ENCODE assay signal across 11 mouse cellular contexts in the genomic region with DNA sequence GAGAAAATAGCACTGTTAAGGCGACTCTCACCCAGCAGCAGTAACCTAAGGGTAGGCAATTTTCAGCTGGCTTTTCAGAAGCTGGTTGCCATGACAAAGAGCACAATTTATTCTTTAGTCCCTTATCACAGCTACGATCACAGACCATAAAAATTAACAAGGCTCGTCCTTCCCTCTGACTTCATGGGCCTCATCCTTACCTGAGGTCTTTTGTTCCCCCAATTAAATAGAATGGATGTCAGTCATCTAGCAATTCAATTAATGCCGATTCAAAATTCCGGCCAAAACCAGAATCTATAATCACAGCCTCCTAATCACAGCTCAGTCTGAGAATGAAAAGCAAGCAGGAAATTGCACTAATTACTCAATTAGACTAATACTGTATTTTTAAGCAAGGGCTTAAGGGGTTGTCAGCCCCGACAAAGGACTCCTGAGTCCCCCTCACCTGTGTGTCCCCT. TPM values are rescaled to one million over a fixed set of nuclear protein-coding genes. Genes with fewer than 3 reads are reported as not detected.
DNase-seq lines count a peak whose midpoint lies in the region; ATAC-seq and TF ChIP-seq lines count a peak whose summit lies in the region.
"Had no signal": no experiment of that assay in that cellular context is flagged by ENCODE, and none has a peak within 500 bp of the region (broad histone marks: within the 10 kb centered on the region; RNA-seq: fewer than 3 reads in every experiment).

No protein-coding gene starts in this region.

- no peak for ATAC-seq in intestine, embryonic 14.5 days (replicated peaks; ENCODE audit: low FRiP score, low TSS enrichment, low read depth)
- ATAC-seq in intestine, postnatal 0 days: no peak
- no peak for ATAC-seq in embryonic facial prominence, embryonic 12.5 days (ENCODE audit: insufficient number of reproducible peaks, insufficient read depth, low FRiP score, low TSS enrichment)
- no peak for ATAC-seq in hindbrain, embryonic 14.5 days (ENCODE audit: low FRiP score)
- ATAC-seq in midbrain, embryonic 15.5 days (replicated peaks): peak; percentile 68

- no peak overlapping the region for H3K9ac ChIP-seq in intestine, embryonic 14.5 days (ENCODE audit: low read length)
- no peak overlapping the region for H3K9ac ChIP-seq in intestine, postnatal 0 days (ENCODE audit: low read depth, low read length)
- no peak overlapping the region for H3K9ac ChIP-seq in embryonic facial prominence, embryonic 12.5 days
- H3K9ac ChIP-seq in hindbrain, embryonic 14.5 days: peak overlapping the region; percentile 3; the same call in 1 of the 2 replicates
- no peak overlapping the region for H3K9ac ChIP-seq in midbrain, embryonic 15.5 days

- H3K4me1 ChIP-seq in intestine, embryonic 14.5 days (replicated peaks; ENCODE audit: control insufficient read depth, insufficient read depth, low read length): peaks cover 40% of the 10 kb centered on the region
- H3K4me1 ChIP-seq in intestine, postnatal 0 days (replicated peaks; ENCODE audit: control insufficient read depth, insufficient read depth, low read length): no peaks in the 10 kb centered on the region
- peaks cover 36% of the 10 kb centered on the region for H3K4me1 ChIP-seq in embryonic facial prominence, embryonic 12.5 days
- H3K4me1 ChIP-seq in hindbrain, embryonic 14.5 days (replicated peaks; ENCODE audit: control insufficient read depth, insufficient read depth, low read length): peaks cover 49% of the 10 kb centered on the region
- peaks cover 39% of the 10 kb centered on the region for H3K4me1 ChIP-seq in midbrain, embryonic 15.5 days

- no peaks in the 10 kb centered on the region; the same call in 1 of the 2 replicates for H3K36me3 ChIP-seq in intestine, embryonic 14.5 days (ENCODE audit: control insufficient read depth, insufficient read depth, low read length)
- no peaks in the 10 kb centered on the region for H3K36me3 ChIP-seq in intestine, postnatal 0 days (ENCODE audit: control insufficient read depth, insufficient read depth)
- H3K36me3 ChIP-seq in embryonic facial prominence, embryonic 12.5 days: peaks cover 2% of the 10 kb centered on the region; the same call in 1 of the 2 replicates
- no peaks in the 10 kb centered on the region for H3K36me3 ChIP-seq in hindbrain, embryonic 14.5 days (replicated peaks; ENCODE audit: control insufficient read depth, insufficient read depth)
- H3K36me3 ChIP-seq in midbrain, embryonic 15.5 days (replicated peaks): no peaks in the 10 kb centered on the region

- H3K27me3 ChIP-seq in intestine, embryonic 14.5 days (replicated peaks; ENCODE audit: control insufficient read depth, insufficient read depth, low read length): no peaks in the 10 kb centered on the region
- H3K27me3 ChIP-seq in intestine, postnatal 0 days (replicated peaks; ENCODE audit: control insufficient read depth, insufficient read depth, low read length): no peaks in the 10 kb centered on the region
- H3K27me3 ChIP-seq in embryonic facial prominence, embryonic 12.5 days: no peaks in the 10 kb centered on the region
- no peaks in the 10 kb centered on the region for H3K27me3 ChIP-seq in hindbrain, embryonic 14.5 days (ENCODE audit: control insufficient read depth, insufficient read depth, low read length)
- no peaks in the 10 kb centered on the region for H3K27me3 ChIP-seq in midbrain, embryonic 15.5 days (replicated peaks)

- H3K9me3 ChIP-seq in intestine, embryonic 14.5 days (ENCODE audit: control insufficient read depth, low read length): no peaks in the 10 kb centered on the region
- H3K9me3 ChIP-seq in intestine, postnatal 0 days (ENCODE audit: control insufficient read depth): no peaks in the 10 kb centered on the region
- no peaks in the 10 kb centered on the region for H3K9me3 ChIP-seq in embryonic facial prominence, embryonic 12.5 days
- H3K9me3 ChIP-seq in hindbrain, embryonic 14.5 days (ENCODE audit: control insufficient read depth, low read length): no peaks in the 10 kb centered on the region
- H3K9me3 ChIP-seq in midbrain, embryonic 15.5 days: no peaks in the 10 kb centered on the region

- no peak for TF ChIP-seq CTCF in intestine, postnatal 0 days (IDR thresholded peaks at IDR 0.05; ENCODE audit: low read depth)

- 38% methylated on average over 6 of the region's 6 CpGs for WGBS in intestine, embryonic 14.5 days
- WGBS in intestine, postnatal 0 days: 46% methylated on average over 6 of the region's 6 CpGs
- 39% methylated on average over 6 of the region's 6 CpGs for WGBS in embryonic facial prominence, embryonic 12.5 days
- WGBS in hindbrain, embryonic 14.5 days: 18% methylated on average over 6 of the region's 6 CpGs
- WGBS in midbrain, embryonic 15.5 days: 13% methylated on average over 6 of the region's 6 CpGs

- H3K27ac ChIP-seq in intestine, embryonic 14.5 days (ENCODE audit: low read depth): peak overlapping the region; percentile 91
- no peak overlapping the region for H3K27ac ChIP-seq in intestine, postnatal 0 days (ENCODE audit: low read depth, low read length)
- peak overlapping the region; percentile 89 for H3K27ac ChIP-seq in embryonic facial prominence, embryonic 12.5 days
- peak overlapping the region; percentile 81 for H3K27ac ChIP-seq in hindbrain, embryonic 14.5 days
- H3K27ac ChIP-seq in midbrain, embryonic 15.5 days: peak overlapping the region; percentile 80

- no peak overlapping the region for H3K4me2 ChIP-seq in intestine, embryonic 14.5 days (ENCODE audit: low read length)
- no peak overlapping the region for H3K4me2 ChIP-seq in intestine, postnatal 0 days (replicated peaks; ENCODE audit: low read depth)
- no peak overlapping the region for H3K4me2 ChIP-seq in embryonic facial prominence, embryonic 12.5 days (replicated peaks)
- no peak overlapping the region for H3K4me2 ChIP-seq in hindbrain, embryonic 14.5 days (replicated peaks)
- no peak overlapping the region for H3K4me2 ChIP-seq in midbrain, embryonic 15.5 days

- H3K4me3 ChIP-seq in intestine, embryonic 14.5 days (ENCODE audit: low read depth, low read length): no peak overlapping the region
- no peak overlapping the region for H3K4me3 ChIP-seq in intestine, postnatal 0 days (ENCODE audit: low read depth, low read length)
- H3K4me3 ChIP-seq in embryonic facial prominence, embryonic 12.5 days: no peak overlapping the region
- no peak overlapping the region for H3K4me3 ChIP-seq in hindbrain, embryonic 14.5 days (replicated peaks; ENCODE audit: low read length)
- H3K4me3 ChIP-seq in midbrain, embryonic 15.5 days: no peak overlapping the region

- no peak for DNase-seq in intestine, embryonic 14.5 days (ENCODE audit: low spot score)
- peak; percentile 58 for DNase-seq in hindbrain, embryonic 14.5 days (ENCODE audit: low spot score)
- DNase-seq in natural killer cell, adult 2 months (ENCODE audit: low spot score in 2 of 2): no peak
- DNase-seq in cerebellum, postnatal 25 days: no peak
- DNase-seq in lung, adult 18-20 months: no peak
- DNase-seq: lung, postnatal 4 days had no signal

RNA-seq across cellular contexts. Expression of a gene that starts 15.4 kb away (rescaled TPM):
- polyA plus RNA-seq in intestine, embryonic 14.5 days (2014; fragmentation: Nextera tagmentation; extraction: Ambion mirVana): 2.6 and 167 TPM in 2 replicates
- polyA plus RNA-seq in intestine, postnatal 0 days (2015; fragmentation: Nextera tagmentation; extraction: Ambion mirVana): 3.5 and 4.1 TPM in 2 replicates
- polyA plus RNA-seq in embryonic facial prominence, embryonic 12.5 days (2016; fragmentation: Nextera tagmentation; extraction: Ambion mirVana): 0.22 and 0.29 TPM in 2 replicates
- 0.78 and 0.96 TPM in 2 replicates for polyA plus RNA-seq in hindbrain, embryonic 14.5 days (2014; fragmentation: Nextera tagmentation; extraction: Ambion mirVana)
- 0.63 and 0.89 TPM in 2 replicates for polyA plus RNA-seq in midbrain, embryonic 15.5 days (2015; fragmentation: Nextera tagmentation; extraction: Ambion mirVana)
- polyA plus RNA-seq: C2C12 had no signal

RNA-seq across cellular contexts. Expression of a gene that starts 39.1 kb away (rescaled TPM):
- polyA plus RNA-seq in intestine, embryonic 14.5 days (2014; fragmentation: Nextera tagmentation; extraction: Ambion mirVana): 10.0 and 10.3 TPM in 2 replicates
- 3.7 and 4.4 TPM in 2 replicates for polyA plus RNA-seq in intestine, postnatal 0 days (2015; fragmentation: Nextera tagmentation; extraction: Ambion mirVana)
- polyA plus RNA-seq in embryonic facial prominence, embryonic 12.5 days (2016; fragmentation: Nextera tagmentation; extraction: Ambion mirVana): 23.8 and 26.3 TPM in 2 replicates
- polyA plus RNA-seq in hindbrain, embryonic 14.5 days (2014; fragmentation: Nextera tagmentation; extraction: Ambion mirVana): 12.2 and 13.7 TPM in 2 replicates
- 13.6 and 14.0 TPM in 2 replicates for polyA plus RNA-seq in midbrain, embryonic 15.5 days (2015; fragmentation: Nextera tagmentation; extraction: Ambion mirVana)

RNA-seq across cellular contexts. Expression of a gene that starts 43.6 kb away (rescaled TPM):
- polyA plus RNA-seq in intestine, embryonic 14.5 days (2014; fragmentation: Nextera tagmentation; extraction: Ambion mirVana): 0.19 and 0.23 TPM in 2 replicates
- polyA plus RNA-seq in intestine, postnatal 0 days (2015; fragmentation: Nextera tagmentation; extraction: Ambion mirVana): not detected in 2 replicates
- polyA plus RNA-seq in embryonic facial prominence, embryonic 12.5 days (2016; fragmentation: Nextera tagmentation; extraction: Ambion mirVana): 0.22 and 0.33 TPM in 2 replicates
- 0.16 and 0.17 TPM in 2 replicates for polyA plus RNA-seq in hindbrain, embryonic 14.5 days (2014; fragmentation: Nextera tagmentation; extraction: Ambion mirVana)
- not detected in 2 replicates for polyA plus RNA-seq in midbrain, embryonic 15.5 days (2015; fragmentation: Nextera tagmentation; extraction: Ambion mirVana)
- polyA plus RNA-seq: C2C12; thymus, postnatal 0 days had no signal
